Mouse (Mus musculus): ENCODE data around the gene Tas1r3. TPM values are rescaled to one million over a fixed set of nuclear protein-coding genes. Genes with fewer than 3 reads are reported as not detected.
A peak's percentile ranks its signal among the peaks of the same experiment; 100 is the strongest.

The Tas1r3 gene
- polyA plus RNA-seq, 1 experiment from 2014 or later: 0.35 TPM

DNA sequence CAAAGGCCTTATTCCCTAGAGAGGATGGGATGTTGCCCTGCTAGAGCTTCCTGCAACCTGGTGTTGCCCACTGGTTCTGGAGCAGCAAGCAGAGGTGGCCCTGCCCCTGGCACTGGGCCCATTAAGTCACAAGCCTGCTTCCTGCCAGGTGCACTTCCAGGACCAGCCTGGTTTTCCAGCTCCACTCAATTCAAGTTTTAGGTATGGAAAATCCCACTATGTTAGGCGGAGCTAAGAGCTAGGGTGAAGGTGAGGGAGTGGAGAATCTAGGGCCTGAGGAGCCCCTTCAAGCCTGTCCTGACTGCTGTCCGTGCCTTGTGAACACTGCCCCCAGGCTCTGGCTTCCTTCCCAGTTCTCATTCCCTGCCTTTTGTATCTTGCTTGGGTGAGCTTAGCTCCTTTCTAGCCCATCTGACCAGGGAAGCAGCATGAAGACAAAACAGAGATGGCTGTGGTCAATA, 11.2 kb downstream of the Tas1r3 start:
- H3K4me3 ChIP-seq (ENCODE audit: low read depth, low read length): no peak overlapping the region
- peaks cover 21% of the 10 kb centered on the region for H3K36me3 ChIP-seq (ENCODE audit: control insufficient read depth, insufficient read depth, low read length)
- H3K27me3 ChIP-seq (ENCODE audit: control insufficient read depth, insufficient read depth, low read length): no peaks in the 10 kb centered on the region
- H3K27ac ChIP-seq (ENCODE audit: low read length): no peak overlapping the region
- no peaks in the 10 kb centered on the region for H3K9me3 ChIP-seq (ENCODE audit: control insufficient read depth, low read depth, low read length)
- peaks cover 14% of the 10 kb centered on the region for H3K4me1 ChIP-seq (ENCODE audit: control insufficient read depth, insufficient read depth, low read length)
- no peak overlapping the region for H3K9ac ChIP-seq (replicated peaks; ENCODE audit: low read depth, low read length)
- no peak overlapping the region for H3K4me2 ChIP-seq (replicated peaks; ENCODE audit: low read depth, low read length)
- WGBS: 79% methylated on average over 2 of the region's 2 CpGs
- no peak for ATAC-seq (ENCODE audit: insufficient number of reproducible peaks, insufficient read depth, low FRiP score, low read depth)

DNA sequence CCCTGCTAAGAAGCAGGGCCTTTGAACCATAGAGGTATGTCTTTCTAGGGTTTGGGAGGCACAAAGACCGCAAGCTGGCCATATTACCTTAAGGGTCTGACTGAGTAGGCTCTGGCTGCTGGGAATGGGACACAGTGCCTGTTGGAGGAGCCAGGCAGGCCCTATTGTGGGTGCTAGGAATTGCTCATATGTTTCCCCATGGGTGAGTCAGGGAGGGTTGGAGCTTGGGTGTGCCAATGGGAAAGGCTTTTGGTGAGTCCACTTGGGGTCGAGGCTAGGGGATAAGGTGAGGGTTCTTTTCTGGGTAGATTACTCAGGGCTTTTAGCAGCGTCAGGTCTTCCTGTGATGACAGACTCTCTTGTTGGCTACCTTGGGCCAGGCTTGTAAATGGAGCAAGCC, 11.8 kb downstream of the Tas1r3 start:
- Histone ChIP-seq H3K4me2 (replicated peaks; ENCODE audit: low read depth, low read length) (no peak overlapping the region), H3K9me3 (ENCODE audit: control insufficient read depth, low read depth, low read length) (no peaks in the 10 kb centered on the region), H3K4me3 (ENCODE audit: low read depth, low read length) (no peak overlapping the region), H3K4me1 (ENCODE audit: control insufficient read depth, insufficient read depth, low read length) (peaks cover 19% of the 10 kb centered on the region), H3K9ac (replicated peaks; ENCODE audit: low read depth, low read length) (no peak overlapping the region), H3K27me3 (ENCODE audit: control insufficient read depth, insufficient read depth, low read length) (no peaks in the 10 kb centered on the region), H3K36me3 (ENCODE audit: control insufficient read depth, insufficient read depth, low read length) (peaks cover 21% of the 10 kb centered on the region), H3K27ac (ENCODE audit: low read length) (no peak overlapping the region)
- no peak for ATAC-seq (ENCODE audit: insufficient number of reproducible peaks, insufficient read depth, low FRiP score, low read depth)
- 88% methylated on average over 3 of the region's 3 CpGs for WGBS

DNA sequence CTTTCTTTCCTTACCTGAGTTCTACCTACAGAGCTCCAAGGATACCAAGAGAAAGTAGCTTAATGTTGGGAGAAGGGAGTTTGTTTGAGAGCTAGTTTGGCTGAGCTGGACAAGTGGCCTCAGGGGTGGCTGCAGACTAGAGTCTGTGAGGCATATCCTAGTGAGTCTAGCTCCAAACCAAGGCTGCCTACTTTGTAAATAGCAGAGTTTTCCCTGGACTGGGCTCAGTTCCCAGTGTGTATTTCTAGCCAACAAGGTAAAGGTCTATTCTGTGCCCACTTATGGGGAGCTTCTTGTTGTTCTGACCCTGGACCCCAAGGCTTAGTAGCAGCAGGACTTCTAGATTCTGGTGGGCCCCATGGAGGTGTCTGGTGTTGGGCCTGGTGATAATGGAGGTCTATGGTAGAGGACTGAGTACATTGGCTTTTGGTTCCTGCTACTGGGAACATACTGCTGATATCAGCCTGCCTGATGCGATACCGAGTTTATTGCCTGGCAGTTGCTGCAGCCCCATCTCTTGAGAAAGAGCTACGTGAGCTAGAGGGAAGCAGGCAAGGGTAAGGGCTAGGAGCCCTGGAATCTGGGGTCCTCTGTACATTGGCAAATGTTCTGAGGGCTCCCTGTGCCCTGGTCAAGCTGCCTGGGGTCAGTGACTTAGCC, 13.2 kb downstream of the Tas1r3 start:
- no peak for ATAC-seq (ENCODE audit: insufficient number of reproducible peaks, insufficient read depth, low FRiP score, low read depth)
- Histone ChIP-seq H3K27ac (ENCODE audit: low read length) (no peak overlapping the region), H3K27me3 (ENCODE audit: control insufficient read depth, insufficient read depth, low read length) (no peaks in the 10 kb centered on the region), H3K9me3 (ENCODE audit: control insufficient read depth, low read depth, low read length) (no peaks in the 10 kb centered on the region), H3K4me1 (ENCODE audit: control insufficient read depth, insufficient read depth, low read length) (peaks cover 19% of the 10 kb centered on the region), H3K4me2 (replicated peaks; ENCODE audit: low read depth, low read length) (no peak overlapping the region), H3K9ac (replicated peaks; ENCODE audit: low read depth, low read length) (no peak overlapping the region), H3K4me3 (ENCODE audit: low read depth, low read length) (no peak overlapping the region), H3K36me3 (ENCODE audit: control insufficient read depth, insufficient read depth, low read length) (peaks cover 9% of the 10 kb centered on the region)
- 85% methylated on average over 3 of the region's 3 CpGs for WGBS

DNA sequence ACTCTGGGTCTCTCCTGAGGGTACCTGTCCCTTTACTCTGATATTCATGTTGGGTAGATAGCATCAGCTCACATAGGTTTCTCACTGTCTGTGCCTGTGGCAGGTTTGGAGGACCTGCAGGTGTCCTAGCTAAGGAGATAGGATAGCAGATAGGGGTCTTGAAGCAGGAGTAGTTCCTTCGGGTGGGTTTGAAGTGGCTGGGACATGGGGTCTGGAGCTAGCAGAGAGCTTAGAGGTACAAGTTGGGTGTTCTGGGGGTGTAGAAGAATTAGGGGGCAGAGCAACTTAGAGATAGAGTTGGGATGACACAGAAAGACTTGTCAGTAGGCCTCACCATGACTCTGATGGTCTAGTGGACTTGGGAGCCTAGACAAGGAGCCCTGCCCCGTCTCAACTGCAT, 13.8 kb downstream of the Tas1r3 start:
- H3K4me3 ChIP-seq (ENCODE audit: low read depth, low read length): no peak overlapping the region
- H3K27me3 ChIP-seq (ENCODE audit: control insufficient read depth, insufficient read depth, low read length): no peaks in the 10 kb centered on the region
- H3K27ac ChIP-seq (ENCODE audit: low read length): no peak overlapping the region
- 85% methylated on average over 2 of the region's 2 CpGs for WGBS
- no peak for ATAC-seq (ENCODE audit: insufficient number of reproducible peaks, insufficient read depth, low FRiP score, low read depth)
- peaks cover 4% of the 10 kb centered on the region for H3K36me3 ChIP-seq (ENCODE audit: control insufficient read depth, insufficient read depth, low read length)
- H3K9ac ChIP-seq (replicated peaks; ENCODE audit: low read depth, low read length): no peak overlapping the region
- no peaks in the 10 kb centered on the region for H3K9me3 ChIP-seq (ENCODE audit: control insufficient read depth, low read depth, low read length)
- H3K4me2 ChIP-seq (replicated peaks; ENCODE audit: low read depth, low read length): no peak overlapping the region
- H3K4me1 ChIP-seq (ENCODE audit: control insufficient read depth, insufficient read depth, low read length): peaks cover 19% of the 10 kb centered on the region

DNA sequence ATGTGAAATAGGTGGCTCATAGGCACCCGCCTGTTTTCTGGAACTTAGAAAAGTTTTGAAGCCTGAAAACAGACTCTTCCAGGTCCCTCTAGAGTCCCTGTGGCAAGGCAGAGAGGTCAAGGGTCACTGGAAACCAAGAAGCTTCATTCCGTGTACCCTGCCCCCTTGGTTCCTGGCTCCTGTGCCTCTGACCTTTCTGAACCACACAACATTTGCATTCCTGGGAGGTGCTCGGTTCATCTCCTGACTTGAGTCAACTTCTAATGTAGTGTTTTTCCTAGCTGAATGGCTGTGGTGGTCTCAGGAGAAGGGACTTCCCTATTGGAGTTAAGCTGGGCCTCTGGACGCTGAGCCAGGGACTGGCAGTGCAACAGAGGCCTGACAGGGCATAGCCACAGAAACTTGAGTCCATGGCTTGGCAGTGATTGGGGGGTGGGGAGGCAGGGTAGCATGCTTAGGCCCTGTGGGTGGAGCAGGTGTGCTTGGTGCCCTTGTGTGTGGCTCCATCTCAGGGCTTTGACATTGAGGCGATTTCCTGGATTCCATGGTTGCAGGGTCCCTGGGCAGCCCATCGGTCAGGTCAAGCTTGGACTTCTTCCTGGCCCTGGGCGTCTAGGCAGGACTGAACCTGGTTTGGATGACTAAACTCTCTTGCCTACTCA, 14.6 kb downstream of the Tas1r3 start:
- Histone ChIP-seq H3K27ac (ENCODE audit: low read length) (no peak overlapping the region), H3K9ac (replicated peaks; ENCODE audit: low read depth, low read length) (peak overlapping the region; percentile 86), H3K4me2 (replicated peaks; ENCODE audit: low read depth, low read length) (peak overlapping the region; percentile 92), H3K36me3 (ENCODE audit: control insufficient read depth, insufficient read depth, low read length) (no peaks in the 10 kb centered on the region), H3K9me3 (ENCODE audit: control insufficient read depth, low read depth, low read length) (no peaks in the 10 kb centered on the region), H3K4me1 (ENCODE audit: control insufficient read depth, insufficient read depth, low read length) (peaks cover 19% of the 10 kb centered on the region), H3K27me3 (ENCODE audit: control insufficient read depth, insufficient read depth, low read length) (no peaks in the 10 kb centered on the region), H3K4me3 (ENCODE audit: low read depth, low read length) (peak overlapping the region; percentile 67)
- ATAC-seq (ENCODE audit: insufficient number of reproducible peaks, insufficient read depth, low FRiP score, low read depth): no peak
- WGBS: 47% methylated on average over 7 of the region's 7 CpGs

DNA sequence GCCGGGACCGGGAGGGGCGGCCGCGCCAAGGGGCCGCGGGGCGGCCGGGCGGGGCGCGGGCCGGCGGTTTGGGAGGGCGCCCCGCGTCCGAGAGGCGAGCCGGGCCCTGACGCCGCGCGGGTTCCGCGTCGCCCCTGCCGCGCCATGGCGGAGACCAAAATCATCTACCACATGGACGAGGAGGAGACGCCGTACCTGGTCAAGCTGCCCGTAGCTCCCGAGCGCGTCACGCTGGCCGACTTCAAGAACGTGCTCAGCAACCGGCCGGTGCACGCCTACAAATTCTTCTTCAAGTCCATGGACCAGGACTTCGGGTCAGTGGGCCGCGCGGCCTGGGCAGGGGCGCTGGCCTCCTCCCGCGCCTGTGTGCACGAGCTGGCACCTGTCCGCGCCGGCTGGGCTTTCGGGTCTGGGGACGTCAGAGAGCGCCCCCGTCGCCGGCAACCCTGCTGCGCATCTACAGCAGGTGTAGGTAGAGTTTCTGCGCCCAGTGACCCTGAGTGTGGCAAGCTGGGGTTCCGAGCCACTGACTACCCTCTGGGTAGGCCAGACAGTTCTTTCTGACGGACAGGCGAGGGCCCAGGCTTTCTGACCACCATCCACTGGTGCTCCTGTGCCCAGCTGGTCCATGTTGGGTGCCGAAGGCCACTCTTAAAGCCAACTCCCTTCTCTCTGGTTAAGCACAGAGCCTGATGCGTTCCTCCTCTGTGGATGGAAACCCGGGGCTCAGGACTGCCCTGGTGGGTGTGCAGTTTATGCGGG, 15.4 kb downstream of the Tas1r3 start:
- peak overlapping the region; percentile 67 for H3K4me3 ChIP-seq (ENCODE audit: low read depth, low read length)
- ATAC-seq (ENCODE audit: insufficient number of reproducible peaks, insufficient read depth, low FRiP score, low read depth): peak; percentile 10
- H3K36me3 ChIP-seq (ENCODE audit: control insufficient read depth, insufficient read depth, low read length): peaks cover 6% of the 10 kb centered on the region; the same call in 1 of the 2 replicates
- WGBS: 2% methylated on average over 54 of the region's 69 CpGs
- H3K27ac ChIP-seq (ENCODE audit: low read length): no peak overlapping the region
- H3K27me3 ChIP-seq (ENCODE audit: control insufficient read depth, insufficient read depth, low read length): no peaks in the 10 kb centered on the region
- H3K9me3 ChIP-seq (ENCODE audit: control insufficient read depth, low read depth, low read length): no peaks in the 10 kb centered on the region
- H3K4me1 ChIP-seq (ENCODE audit: control insufficient read depth, insufficient read depth, low read length): peaks cover 19% of the 10 kb centered on the region
- peak overlapping the region; percentile 92 for H3K4me2 ChIP-seq (replicated peaks; ENCODE audit: low read depth, low read length)
- H3K9ac ChIP-seq (replicated peaks; ENCODE audit: low read depth, low read length): peak overlapping the region; percentile 86

DNA sequence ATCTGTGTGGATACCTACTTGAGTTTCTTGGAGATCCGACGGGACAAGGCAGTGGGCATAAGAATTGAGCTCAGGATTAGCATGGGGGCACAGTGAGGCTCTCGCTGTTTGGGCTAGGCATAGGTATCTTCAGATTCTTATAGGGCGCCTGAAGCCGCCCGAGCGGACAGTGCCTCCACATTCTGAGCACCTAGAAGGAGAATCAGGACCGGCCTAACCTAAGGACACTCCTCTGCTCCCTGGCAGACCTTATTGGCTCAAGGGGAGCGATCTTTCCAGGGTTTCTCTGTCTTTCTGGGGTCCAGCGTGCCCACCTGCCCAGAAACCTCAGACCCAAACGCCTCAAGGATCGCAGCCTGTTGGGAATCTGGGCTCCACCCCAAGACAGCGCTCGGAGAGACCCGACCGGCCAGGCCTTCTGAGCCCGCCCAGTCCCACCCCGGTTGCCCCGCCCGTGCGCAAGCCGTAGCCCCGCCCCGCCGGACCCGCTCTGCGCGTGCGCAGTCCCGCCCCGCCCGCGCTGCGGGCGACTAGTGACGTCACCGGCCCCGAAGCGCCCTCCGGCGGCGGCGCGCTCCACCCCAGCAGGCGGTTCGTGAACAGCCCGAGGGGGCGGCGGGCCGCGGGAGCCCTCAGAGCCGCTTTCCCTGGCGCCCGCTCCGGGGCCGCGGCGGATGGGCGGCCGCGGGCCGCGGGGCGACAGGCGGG, 16.1 kb downstream of the Tas1r3 start, which contains the start of gene Dvl1:
Dvl1 (plus strand) TSS at position 532 of the 708 bp plus-strand sequence.
- H3K27ac ChIP-seq (ENCODE audit: low read length): peak within 1 kb of the TSS; percentile 34; the same call in 1 of the 2 replicates
- WGBS: 3% methylated on average over 60 of the region's 65 CpGs

DNA sequence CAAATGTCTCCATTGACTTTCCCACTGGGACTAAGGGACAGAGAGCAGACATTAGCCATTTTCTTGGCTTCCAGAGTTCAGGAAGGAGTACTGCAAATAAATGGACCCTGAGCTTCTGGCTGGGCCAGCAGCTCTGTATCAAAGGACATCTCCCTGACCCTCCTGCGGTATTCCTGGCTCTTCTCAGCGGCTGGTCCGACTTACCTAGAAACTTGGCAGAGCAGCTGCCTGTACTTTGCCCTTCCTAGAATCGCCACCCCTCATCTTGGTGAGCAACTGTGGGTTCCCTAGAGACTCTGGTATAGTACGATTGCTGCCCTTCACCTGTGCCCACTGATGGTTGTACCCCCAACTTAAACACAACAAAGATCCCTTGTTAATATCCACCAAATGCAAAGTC, 19.9 kb downstream of the Tas1r3 start:
- Histone ChIP-seq H3K27me3 (ENCODE audit: control insufficient read depth, insufficient read depth, low read length) (no peaks in the 10 kb centered on the region), H3K4me2 (replicated peaks; ENCODE audit: low read depth, low read length) (no peak overlapping the region), H3K27ac (ENCODE audit: low read length) (no peak overlapping the region), H3K9me3 (ENCODE audit: control insufficient read depth, low read depth, low read length) (no peaks in the 10 kb centered on the region), H3K36me3 (ENCODE audit: control insufficient read depth, insufficient read depth, low read length) (peaks cover 10% of the 10 kb centered on the region; the same call in 1 of the 2 replicates), H3K4me1 (ENCODE audit: control insufficient read depth, insufficient read depth, low read length) (peaks cover 33% of the 10 kb centered on the region), H3K9ac (replicated peaks; ENCODE audit: low read depth, low read length) (no peak overlapping the region), H3K4me3 (ENCODE audit: low read depth, low read length) (no peak overlapping the region)
- WGBS: 94% methylated on average over 5 of the region's 5 CpGs
- no peak for ATAC-seq (ENCODE audit: insufficient number of reproducible peaks, insufficient read depth, low FRiP score, low read depth)

More for the DNA sequence above, 16.1 kb downstream of the Tas1r3 start, which contains the start of gene Dvl1:
- H3K4me3 ChIP-seq (ENCODE audit: low read depth, low read length): peak within 1 kb of the TSS; percentile 67
- peaks cover 19% of the 10 kb centered on the region for H3K4me1 ChIP-seq (ENCODE audit: control insufficient read depth, insufficient read depth, low read length)
- peak within 1 kb of the TSS; percentile 92 for H3K4me2 ChIP-seq (replicated peaks; ENCODE audit: low read depth, low read length)
- H3K27me3 ChIP-seq (ENCODE audit: control insufficient read depth, insufficient read depth, low read length): no peaks in the 10 kb centered on the region
- peak; percentile 93 for ATAC-seq (ENCODE audit: insufficient number of reproducible peaks, insufficient read depth, low FRiP score, low read depth)
- H3K9ac ChIP-seq (replicated peaks; ENCODE audit: low read depth, low read length): peak within 1 kb of the TSS; percentile 86
- H3K9me3 ChIP-seq (ENCODE audit: control insufficient read depth, low read depth, low read length): no peaks in the 10 kb centered on the region
- peaks cover 10% of the 10 kb centered on the region; the same call in 1 of the 2 replicates for H3K36me3 ChIP-seq (ENCODE audit: control insufficient read depth, insufficient read depth, low read length)

All from stomach, embryonic 14.5 days (tissue).